Mouse (Mus musculus) lung, embryonic 14.5 days (tissue): Measurements from ENCODE around the gene Ins2. TPM values are rescaled to one million over a fixed set of nuclear protein-coding genes. Genes with fewer than 3 reads are reported as not detected.

Experiments used
- ATAC-seq: fragments of 200-750 bp; cut with Nextera tagmentation; 2 replicates; pipeline ENCODE4 v1.8.0; 2017; ENCODE audit warnings: mild to moderate bottlenecking, moderate TSS enrichment, moderate library complexity; ENCODE audit not compliant: insufficient read depth
- DNase-seq: peaks from one replicate; pipeline ENCODE4 v3.0.0-alpha.2; 2015
- H3K27ac ChIP-seq: fragments of 300-500 bp; sonication (generic); 2 replicates; pipeline ENCODE4 v1.5.1; 2014; ENCODE audit warnings: low read depth, mild to moderate bottlenecking, moderate library complexity
- H3K27me3 ChIP-seq: fragments of 300-500 bp; sonication (generic); 2 replicates; pipeline ENCODE4 v1.6.1; 2014; ENCODE audit warnings: low read length, control low read depth; ENCODE audit not compliant: insufficient read depth
- H3K36me3 ChIP-seq: fragments of 300-500 bp; sonication (generic); 2 replicates; pipeline ENCODE4 v1.6.1; 2014; ENCODE audit warnings: control low read depth; ENCODE audit not compliant: insufficient read depth
- H3K4me1 ChIP-seq: fragments of 300-500 bp; sonication (generic); 2 replicates; pipeline ENCODE4 v1.6.1; 2014; ENCODE audit warnings: antibody characterized with exemption, control low read depth; ENCODE audit not compliant: insufficient read depth
- H3K4me2 ChIP-seq: fragments of 300-500 bp; sonication (generic); 2 replicates; pipeline ENCODE4 v1.6.1; 2014; ENCODE audit warnings: mild to moderate bottlenecking
- H3K4me3 ChIP-seq: fragments of 300-500 bp; sonication (generic); 2 replicates; pipeline ENCODE4 v1.5.1; 2014; ENCODE audit warnings: low read depth, low read length
- H3K9ac ChIP-seq: fragments of 300-500 bp; sonication (generic); 2 replicates; pipeline ENCODE4 v1.6.1; 2014
- H3K9me3 ChIP-seq: fragments of 300-500 bp; sonication (generic); 2 replicates; pipeline ENCODE4 v1.6.1; 2016; ENCODE audit warnings: low read depth, low read length, control low read depth
- CTCF ChIP-seq: IDR thresholded peaks from 2 replicates; pipeline ENCODE4 v1.5.1; 2016; ENCODE audit warnings: antibody characterized with exemption, low read depth
- WGBS: fragments of 180-500 bp; shearing (Covaris S2); extraction: QIAGEN DNeasy Blood & Tissue Kit; methylation state at CpG from one replicate; pipeline ENCODE4 v1.1.7; 2014; 5-methylcytosine and 5-hydroxymethylcytosine counted together
- polyA plus RNA-seq: library from polyadenylated mRNA; unstranded; fragments of >200 nt; fragmentation: Nextera tagmentation; extraction: Ambion mirVana; gene quantifications from 2 replicates; pipeline ENCODE4 v1.2.1, GENCODE M21; 2014

Gene Ins2
- not detected in 2 replicates for polyA plus RNA-seq

DNA sequence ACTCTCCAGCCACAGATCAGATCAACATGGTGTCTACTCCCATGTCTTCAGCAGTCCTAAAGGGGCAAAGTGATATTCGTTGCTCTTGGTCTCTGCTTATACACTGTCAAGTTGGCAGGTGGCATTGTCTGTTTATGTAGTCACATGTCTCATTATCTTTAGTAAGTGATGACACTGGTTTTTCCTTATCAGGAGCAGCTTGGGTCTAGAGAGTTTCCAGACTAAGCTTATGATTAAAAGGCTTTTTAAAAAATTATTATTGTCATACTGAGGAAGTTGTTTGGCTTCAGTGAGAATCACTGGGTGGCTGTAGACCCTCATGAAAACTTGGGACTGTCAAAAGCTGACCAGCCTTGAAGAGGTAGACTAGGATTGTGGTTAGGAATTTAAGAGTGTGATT, at the start of gene Ins2:
Gene Ins2, minus strand, starts transcription at position 101 of the 400 bp plus-strand sequence.
- H3K9me3 ChIP-seq: no peaks in the 10 kb centered on the region
- DNase-seq: no peak
- 58% methylated on average over 1 of the region's 1 CpGs for WGBS
- no peak within 1 kb of the TSS for H3K9ac ChIP-seq
- TF ChIP-seq CTCF: no peak
- H3K4me1 ChIP-seq: no peaks in the 10 kb centered on the region
- no peaks in the 10 kb centered on the region for H3K36me3 ChIP-seq
- no peak for ATAC-seq
- no peak within 1 kb of the TSS for H3K4me3 ChIP-seq
- no peaks in the 10 kb centered on the region for H3K27me3 ChIP-seq
- no peak within 1 kb of the TSS for H3K4me2 ChIP-seq
- no peak within 1 kb of the TSS for H3K27ac ChIP-seq

DNA sequence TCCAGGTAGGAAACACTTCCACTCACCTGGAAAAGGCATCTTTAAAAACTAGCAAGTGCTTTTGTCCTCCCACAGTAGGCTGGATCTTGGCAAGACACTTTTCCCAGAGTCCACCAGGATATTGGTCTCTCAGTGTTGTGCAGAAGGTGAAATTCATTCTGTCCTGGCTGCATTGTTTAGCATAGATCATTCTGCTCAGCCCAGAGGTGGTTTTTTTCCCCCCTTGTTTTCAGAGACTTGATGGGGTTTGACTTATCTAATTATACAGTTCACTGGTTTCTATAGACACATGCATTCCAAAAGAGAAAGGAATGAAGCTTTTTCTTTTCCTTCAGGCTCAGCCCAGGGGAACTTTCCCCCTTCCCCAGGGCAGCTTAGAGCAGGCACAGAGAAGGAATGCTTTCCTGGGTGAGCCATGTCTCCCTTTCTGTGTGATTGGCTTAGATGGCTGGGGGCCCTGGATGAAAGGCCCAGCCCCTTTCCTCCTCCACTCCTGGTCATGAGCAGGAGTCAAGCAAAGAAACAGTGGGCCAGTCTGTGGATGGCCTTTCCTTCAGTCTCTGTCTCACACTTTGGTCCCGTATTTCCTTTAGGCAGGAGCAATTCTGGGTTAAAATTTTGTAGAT, 49.6 kb upstream of the Ins2 start:
- H3K4me3 ChIP-seq: no peak overlapping the region

DNA sequence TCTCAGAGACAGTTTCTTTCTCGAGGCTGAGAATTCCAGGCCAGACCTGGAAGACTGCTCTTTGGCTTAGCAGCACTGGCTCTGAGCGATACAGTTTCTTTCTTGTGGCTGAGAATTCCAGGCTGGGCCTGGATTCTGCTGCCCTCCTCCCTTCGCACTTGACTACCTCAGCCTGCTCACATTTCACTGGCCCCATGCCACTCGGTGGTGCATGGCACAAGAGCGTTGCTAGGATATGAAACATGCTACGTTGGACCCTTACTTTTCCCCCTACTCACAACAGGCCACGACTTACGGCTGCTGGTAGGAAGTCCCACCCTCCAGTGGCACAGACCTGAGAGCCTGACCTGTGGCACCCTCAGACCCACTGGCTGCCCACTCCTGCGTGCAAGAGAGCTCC, 46.5 kb upstream of the Ins2 start:
- H3K27me3 ChIP-seq: no peaks in the 10 kb centered on the region
- no peak overlapping the region for H3K9ac ChIP-seq
- DNase-seq (peak; percentile 6), ATAC-seq (no peak)
- H3K4me2 ChIP-seq: no peak overlapping the region
- H3K4me3 ChIP-seq: no peak overlapping the region
- H3K27ac ChIP-seq: no peak overlapping the region
- H3K4me1 ChIP-seq: no peaks in the 10 kb centered on the region
- 67% methylated on average over 9 of the region's 9 CpGs for whole genome bisulfite sequencing
- no peak for TF ChIP-seq CTCF
- no peaks in the 10 kb centered on the region for H3K36me3 ChIP-seq
- H3K9me3 ChIP-seq: no peaks in the 10 kb centered on the region

More for the DNA sequence above, 49.6 kb upstream of the Ins2 start:
- 84% methylated on average over 1 of the region's 1 CpGs for WGBS
- Histone ChIP-seq H3K27me3 (no peaks in the 10 kb centered on the region), H3K9ac (no peak overlapping the region), H3K4me2 (no peak overlapping the region), H3K27ac (no peak overlapping the region), H3K9me3 (no peaks in the 10 kb centered on the region), H3K4me1 (no peaks in the 10 kb centered on the region), H3K36me3 (no peaks in the 10 kb centered on the region)
- DNase-seq (no peak), ATAC-seq (no peak)
- no peak for TF ChIP-seq CTCF

DNA sequence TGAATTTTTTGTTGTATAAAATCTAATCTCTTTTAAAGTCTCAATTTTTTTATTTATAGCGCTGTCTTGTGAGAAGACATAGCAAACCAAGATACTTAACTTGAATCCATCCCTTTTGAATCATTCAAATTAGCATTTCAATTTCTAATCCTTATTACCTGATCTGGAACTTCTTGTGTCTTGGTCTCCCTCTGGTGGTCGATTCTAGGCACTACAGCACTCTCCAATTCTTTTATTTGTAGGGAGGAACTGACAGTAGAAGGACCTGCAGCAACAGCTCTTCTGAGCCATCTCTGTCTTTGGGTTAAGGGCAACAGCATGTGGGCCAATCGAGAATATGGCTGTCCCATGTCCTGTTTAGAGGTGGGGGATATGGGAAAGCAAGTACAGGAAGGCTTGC, 5.4 kb downstream of the Ins2 start:
- 5% methylated on average over 3 of the region's 3 CpGs for WGBS
- Histone ChIP-seq H3K27me3 (no peaks in the 10 kb centered on the region), H3K4me3 (no peak overlapping the region), H3K4me1 (no peaks in the 10 kb centered on the region), H3K9ac (no peak overlapping the region), H3K4me2 (no peak overlapping the region), H3K9me3 (no peaks in the 10 kb centered on the region), H3K36me3 (no peaks in the 10 kb centered on the region), H3K27ac (no peak overlapping the region)
- peak; percentile 76 for TF ChIP-seq CTCF
- ATAC-seq (no peak), DNase-seq (peak; percentile 84)

DNA sequence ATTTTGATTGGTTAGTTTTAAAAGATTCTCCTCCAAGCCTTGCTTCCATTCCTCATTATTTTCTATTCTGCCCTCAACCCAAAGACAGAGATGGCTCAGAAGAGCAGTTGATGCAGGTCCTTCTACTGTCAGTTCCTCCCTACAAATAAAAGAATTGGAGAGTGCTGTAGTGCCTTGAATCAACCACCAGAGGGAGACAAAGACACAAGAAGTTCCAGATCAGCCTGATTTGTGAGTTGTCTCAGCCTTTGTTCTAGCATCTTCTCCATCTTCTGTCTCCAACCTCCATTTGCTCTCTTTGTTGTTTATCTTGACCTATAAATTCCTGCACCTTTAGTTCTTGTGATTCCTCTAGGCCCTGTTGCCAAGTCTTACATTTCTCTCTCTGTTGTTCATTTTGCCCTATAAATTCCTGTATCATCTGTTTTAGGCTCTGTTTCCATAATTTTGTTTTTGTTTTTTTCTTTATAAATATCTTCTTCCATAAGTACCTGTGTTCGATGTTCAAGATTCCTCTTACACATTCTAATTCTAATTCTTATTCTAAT, 6.2 kb downstream of the Ins2 start:
- no peaks in the 10 kb centered on the region for H3K27me3 ChIP-seq
- no peak overlapping the region for H3K4me2 ChIP-seq
- H3K9me3 ChIP-seq: no peaks in the 10 kb centered on the region
- DNase-seq (peak; percentile 84), ATAC-seq (no peak)
- H3K36me3 ChIP-seq: no peaks in the 10 kb centered on the region
- no peak overlapping the region for H3K4me3 ChIP-seq
- WGBS: 61% methylated on average over 1 of the region's 1 CpGs
- H3K27ac ChIP-seq: no peak overlapping the region
- TF ChIP-seq CTCF: peak; percentile 87
- no peak overlapping the region for H3K9ac ChIP-seq
- H3K4me1 ChIP-seq: no peaks in the 10 kb centered on the region

DNA sequence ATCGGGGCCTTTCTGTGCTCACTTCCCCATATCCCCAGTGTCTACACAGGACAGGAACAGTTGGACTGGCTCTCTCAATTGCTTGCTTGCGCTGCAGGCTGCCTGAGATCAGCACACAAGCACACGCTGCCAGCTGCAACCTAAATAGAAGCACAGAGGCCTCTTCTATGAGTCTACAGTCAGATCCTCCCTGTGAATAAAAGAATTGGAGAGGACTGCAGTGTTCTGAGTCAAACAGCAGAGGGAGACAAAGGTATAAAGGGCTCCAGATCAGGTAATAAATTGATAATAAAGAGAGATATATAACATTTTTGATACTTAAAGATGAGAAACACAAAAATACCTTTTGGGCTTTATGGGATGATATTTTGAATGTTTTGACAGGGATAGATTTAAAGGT, 17.2 kb downstream of the Ins2 start:
- Histone ChIP-seq H3K4me2 (no peak overlapping the region), H3K36me3 (no peaks in the 10 kb centered on the region), H3K9me3 (no peaks in the 10 kb centered on the region), H3K9ac (no peak overlapping the region), H3K27me3 (no peaks in the 10 kb centered on the region), H3K27ac (no peak overlapping the region), H3K4me1 (no peaks in the 10 kb centered on the region), H3K4me3 (no peak overlapping the region)
- TF ChIP-seq CTCF: peak; percentile 41
- 60% methylated on average over 3 of the region's 3 CpGs for WGBS
- ATAC-seq (no peak), DNase-seq (peak; percentile 2)

DNA sequence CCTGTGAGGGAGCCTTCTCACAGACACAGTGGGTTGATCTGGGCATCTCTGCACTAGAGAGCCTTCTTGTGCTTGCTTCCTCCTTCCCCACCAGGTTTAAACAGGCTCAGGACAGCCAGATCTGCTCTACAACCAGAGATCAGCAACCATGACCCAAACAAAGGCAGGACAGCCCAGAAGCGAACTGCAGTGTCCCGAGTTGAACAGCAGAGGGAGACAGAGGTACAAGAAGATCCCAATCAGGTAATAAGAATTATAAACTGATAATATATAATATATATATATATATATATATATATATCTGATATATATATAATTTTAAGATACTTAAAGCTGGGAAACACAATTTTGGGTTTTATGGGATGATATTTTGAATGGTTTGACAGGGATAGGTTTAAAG, 22.5 kb downstream of the Ins2 start:
- Histone ChIP-seq H3K4me3 (no peak overlapping the region), H3K27ac (no peak overlapping the region), H3K36me3 (no peaks in the 10 kb centered on the region), H3K9me3 (no peaks in the 10 kb centered on the region), H3K4me1 (no peaks in the 10 kb centered on the region), H3K9ac (no peak overlapping the region), H3K4me2 (no peak overlapping the region), H3K27me3 (no peaks in the 10 kb centered on the region)
- 1% methylated on average over 2 of the region's 2 CpGs for WGBS
- DNase-seq: peak; percentile 70
- no peak for ATAC-seq
- peak; percentile 65 for TF ChIP-seq CTCF
